Mouse (Mus musculus) retina, postnatal 7 days (tissue): ENCODE results near the gene S1pr4.
A peak's percentile ranks its signal among the peaks of the same experiment; 100 is the strongest.

Source experiments
- DNase-seq: peaks from one replicate; pipeline ENCODE4 v3.0.0-alpha.2; 2012; ENCODE audit warnings: low read depth, low spot score

The S1pr4 gene

DNA sequence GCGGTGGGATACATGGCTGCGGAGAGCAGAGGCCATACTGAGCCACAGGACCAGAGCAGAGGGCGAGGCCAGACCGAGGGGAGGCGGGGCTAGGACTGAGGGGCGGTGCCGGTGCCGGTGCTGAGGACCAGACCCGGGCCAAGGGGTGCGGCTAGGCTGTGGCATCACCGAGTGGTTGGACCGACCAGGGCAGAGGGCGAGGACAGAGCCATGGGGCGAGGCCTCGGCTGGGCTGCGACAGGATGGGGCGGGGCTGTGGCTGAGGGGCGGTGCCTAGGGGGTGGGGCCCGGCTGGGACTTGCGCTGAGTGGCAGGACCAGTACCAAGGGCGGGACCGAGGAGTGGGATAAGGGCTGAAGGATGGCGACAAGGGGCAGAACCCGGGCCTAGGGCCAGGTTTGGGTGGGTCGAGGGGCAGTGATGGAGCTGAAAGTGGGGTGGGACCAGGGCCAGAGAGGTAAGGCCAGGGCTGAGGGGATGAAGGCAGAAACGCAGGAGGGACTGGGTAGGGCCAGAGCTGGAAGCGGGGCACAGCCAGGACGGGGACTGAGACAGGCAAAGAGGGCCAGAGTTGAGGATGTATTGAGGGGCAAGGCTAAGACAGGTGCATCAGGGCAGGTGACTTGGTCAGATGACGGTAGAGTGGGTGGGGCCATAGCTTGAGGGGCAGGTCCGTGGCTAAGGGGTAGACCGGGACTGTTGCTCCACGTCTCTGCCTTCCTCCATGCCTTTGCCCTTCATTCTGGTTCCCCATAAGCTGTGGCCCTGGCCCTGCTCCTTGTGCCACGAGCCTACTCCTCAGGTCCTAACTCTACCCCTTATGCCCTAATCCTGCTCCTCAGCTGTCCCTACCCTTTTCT, 35.3 kb downstream of the S1pr4 start:
- DNase-seq, result no peak

DNA sequence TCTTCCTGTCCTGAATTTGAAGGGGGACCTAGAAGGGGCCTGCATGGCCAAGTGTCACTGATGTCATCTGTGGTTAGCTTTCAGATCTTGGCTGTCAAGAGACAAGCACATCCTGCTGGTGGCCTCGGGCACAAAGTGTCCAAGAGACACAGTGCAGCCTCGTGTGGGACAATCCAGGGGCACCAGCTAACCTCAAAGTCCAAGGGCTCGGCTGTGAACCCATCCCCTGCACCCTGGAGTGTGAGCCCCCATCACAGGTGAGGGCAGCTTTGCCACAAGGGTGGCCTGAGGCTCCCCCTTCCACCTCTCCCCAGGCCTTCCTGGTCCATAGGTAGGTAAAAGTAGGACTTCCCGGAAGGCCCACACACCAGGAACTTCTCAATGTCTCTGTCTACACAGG, 36.4 kb downstream of the S1pr4 start:
- no peak for DNase-seq

GRCm38 (mm10) chr10:81462917-81463316, 37.0 kb downstream of the S1pr4 start:
- DNase-seq, result no peak

DNA sequence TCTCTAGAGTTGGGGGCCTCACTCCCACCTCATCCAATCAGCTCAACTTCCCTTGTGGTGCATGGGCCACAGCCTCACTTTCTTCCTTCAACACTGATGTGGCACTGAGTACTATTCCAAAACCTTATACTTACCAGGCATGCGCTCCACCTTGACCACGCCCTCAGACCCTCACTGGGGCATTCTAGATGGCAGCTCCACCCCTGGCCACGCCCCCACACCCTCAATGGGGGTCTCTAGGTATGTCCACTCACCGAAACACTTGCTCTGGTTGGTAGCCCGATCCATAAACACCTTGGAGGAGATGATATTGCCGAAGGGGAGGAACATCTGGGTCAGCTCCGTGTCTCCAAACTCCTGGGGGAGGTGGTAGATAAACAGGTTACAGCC, 37.5 kb downstream of the S1pr4 start:
- no peak for DNase-seq

GRCm38 (mm10) chr10:81461673-81462414, 38.1 kb downstream of the S1pr4 start:
- DNase-seq, result no peak

DNA sequence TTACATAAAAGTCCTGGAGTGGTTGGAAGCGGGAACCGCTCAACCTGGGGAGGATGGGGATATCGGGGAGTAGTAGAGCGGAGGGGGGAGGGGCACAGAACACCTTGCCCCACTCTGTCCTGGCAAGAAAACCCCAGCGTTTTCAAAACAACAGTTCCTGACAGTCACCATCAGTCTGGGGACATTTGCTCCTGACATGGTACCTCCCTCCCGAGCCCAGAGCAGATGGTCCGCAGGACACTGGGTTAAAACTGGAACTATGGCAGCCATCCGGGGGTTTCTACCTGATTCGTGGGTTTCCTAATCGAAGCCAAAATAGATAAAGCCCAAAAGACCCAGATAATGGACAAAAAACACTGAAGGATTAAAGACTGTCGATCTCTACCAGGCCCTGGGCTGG, 39.0 kb downstream of the S1pr4 start:
- DNase-seq, result no peak

GRCm38 (mm10) chr10:81460471-81460870, 39.5 kb downstream of the S1pr4 start:
- no peak for DNase-seq

DNA sequence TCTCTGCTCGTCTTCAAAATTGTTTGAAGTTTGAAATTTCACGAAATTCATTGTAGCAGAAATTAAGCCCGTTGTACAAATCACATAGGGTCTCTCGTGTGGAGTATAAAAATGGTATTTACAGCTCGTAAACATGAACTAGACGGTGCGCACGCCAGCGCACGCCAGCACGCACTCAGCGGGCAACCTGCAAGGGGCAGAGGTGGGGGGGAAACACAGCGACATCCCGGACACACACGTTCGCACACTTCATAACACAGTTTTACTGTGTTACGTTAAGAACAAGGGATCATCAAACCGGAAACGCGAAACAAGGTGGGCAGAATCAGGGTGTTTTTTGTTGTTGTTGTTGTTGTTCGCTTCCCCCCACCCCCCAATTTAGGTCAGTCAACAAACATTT, 40.5 kb downstream of the S1pr4 start:
- DNase-seq, result no peak

GRCm38 (mm10) chr10:81458267-81458666, 41.7 kb downstream of the S1pr4 start:
- DNase-seq, result no peak

- no peak for DNase-seq
Observed at GRCm38 (mm10) chr10:81457624-81458023, 42.3 kb downstream of the S1pr4 start.

GRCm38 (mm10) chr10:81456983-81457563, 42.9 kb downstream of the S1pr4 start:
- no peak for DNase-seq

DNA sequence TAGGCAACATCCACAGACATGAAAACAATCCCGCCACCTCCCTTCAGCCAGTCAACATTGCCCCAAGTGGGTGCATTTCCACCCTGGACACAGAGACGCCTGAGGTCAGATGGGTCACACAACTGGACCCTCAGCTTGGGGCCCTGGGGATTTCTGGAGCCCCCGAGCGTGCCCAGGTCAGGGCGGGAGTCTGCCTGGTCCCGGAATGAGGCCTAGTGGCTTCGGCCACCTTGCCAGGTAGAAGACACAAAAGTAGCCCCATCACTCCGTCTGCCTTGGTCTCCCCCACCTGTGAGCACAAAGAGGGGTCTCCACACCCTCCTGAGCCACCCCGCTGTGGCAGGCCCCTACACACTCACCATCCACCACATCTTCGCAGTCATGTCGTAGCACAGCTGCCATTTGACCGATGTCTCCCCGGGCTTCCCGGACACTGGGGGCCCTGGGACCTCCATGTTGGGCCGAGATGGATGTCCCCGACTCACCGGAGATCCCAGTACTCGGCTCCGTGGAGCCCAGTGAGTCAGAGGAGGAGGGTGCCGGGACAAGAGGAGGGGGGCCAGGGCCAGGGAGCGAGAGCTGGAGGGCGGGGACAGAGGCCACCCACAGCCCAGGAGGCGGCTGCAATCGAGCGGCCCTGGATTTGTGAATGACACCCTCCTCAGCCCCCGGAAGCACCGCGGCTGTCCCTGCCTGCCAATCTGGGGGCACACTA, 44.6 kb downstream of the S1pr4 start, which contains the start of gene Nfic:
TSS of gene Nfic (minus strand) at position 455 of the 715 bp plus-strand sequence.
- no peak for DNase-seq

DNA sequence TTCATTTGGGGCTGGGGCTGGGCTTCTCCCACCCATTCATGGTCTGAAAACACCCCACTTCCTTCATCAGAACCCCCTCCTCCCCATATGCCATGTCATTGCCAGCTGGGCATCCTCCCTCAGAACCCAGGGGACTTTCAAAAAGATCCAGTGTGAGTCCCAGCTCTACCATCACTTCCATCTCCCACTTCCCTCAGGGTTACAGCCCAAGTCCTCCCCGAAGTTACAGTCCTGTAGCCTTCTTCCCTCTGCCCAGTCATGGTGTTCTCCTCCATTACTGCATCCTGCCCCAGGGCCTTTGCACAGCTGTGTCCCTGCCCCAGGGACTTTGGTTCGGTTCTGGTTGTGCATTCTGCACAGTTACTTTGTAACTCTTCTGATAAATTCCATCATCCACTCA, 45.8 kb downstream of the S1pr4 start:
- DNase-seq, result no peak

- DNase-seq, result no peak
Observed at GRCm38 (mm10) chr10:81452947-81453288, 47.0 kb downstream of the S1pr4 start.

GRCm38 (mm10) chr10:81452237-81452946, 47.5 kb downstream of the S1pr4 start:
- no peak for DNase-seq

DNA sequence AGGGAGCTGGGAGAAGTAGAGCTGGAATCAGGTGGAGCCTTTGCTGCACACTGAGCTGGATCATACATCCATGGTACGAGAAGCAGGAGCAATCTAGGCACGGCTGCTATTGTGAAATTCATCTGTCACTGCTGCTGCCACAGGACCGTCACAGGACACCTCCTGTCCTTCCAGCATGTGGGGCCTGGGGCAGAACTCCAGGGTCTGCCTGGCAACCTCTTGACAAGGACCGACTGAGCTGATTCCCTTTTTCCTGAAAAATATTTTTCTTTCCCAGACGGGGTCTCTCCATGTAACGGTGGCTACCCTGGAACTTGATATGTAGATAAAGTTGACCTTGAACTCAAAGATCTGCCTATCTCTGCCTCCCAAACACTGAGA, 48.6 kb downstream of the S1pr4 start:
- DNase-seq, result no peak

- DNase-seq, result no peak
Observed at GRCm38 (mm10) chr10:81450641-81451364, 49.1 kb downstream of the S1pr4 start.

- peak; percentile 88 for DNase-seq
Observed at GRCm38 (mm10) chr10:81450140-81450539, 49.8 kb downstream of the S1pr4 start.
